Mouse (Mus musculus): Measurements from ENCODE around the gene Sdc1. TPM values are rescaled to one million over a fixed set of nuclear protein-coding genes. Genes with fewer than 3 reads are reported as not detected.

Gene Sdc1
- polyA plus RNA-seq (2012; rRNA removed): 83.3 and 96.8 TPM in 2 replicates

- DNase-seq (ENCODE audit: low read depth, low spot score): no peak
- 1% methylated on average over 67 of the region's 67 CpGs for WGBS
Measured at GRCm38 (mm10) chr12:8770946-8771843, at the start of gene Sdc1. Sdc1 (plus strand) TSS chr12:8771323.

- no peak for DNase-seq (ENCODE audit: low read depth, low spot score)
- WGBS: 45% methylated on average over 1 of the region's 1 CpGs
Measured at GRCm38 (mm10) chr12:8726890-8727289, 44.2 kb upstream of the Sdc1 start.

- no peak for DNase-seq (ENCODE audit: low read depth, low spot score)
- 47% methylated on average over 2 of the region's 2 CpGs for WGBS
Measured at GRCm38 (mm10) chr12:8728739-8729138, 42.4 kb upstream of the Sdc1 start.

- 81% methylated on average over 2 of the region's 2 CpGs for WGBS
- no peak for DNase-seq (ENCODE audit: low read depth, low spot score)
Measured at GRCm38 (mm10) chr12:8753654-8754053, 17.5 kb upstream of the Sdc1 start.

GRCm38 (mm10) chr12:8754116-8754515 is 17.0 kb upstream of the Sdc1 start:
- no peak for DNase-seq (ENCODE audit: low read depth, low spot score)
- WGBS: 86% methylated on average over 4 of the region's 4 CpGs

- DNase-seq (ENCODE audit: low read depth, low spot score): no peak
- WGBS: 97% methylated on average over 3 of the region's 3 CpGs
Measured at GRCm38 (mm10) chr12:8758029-8758428, 13.1 kb upstream of the Sdc1 start.

- 33% methylated on average over 4 of the region's 4 CpGs for WGBS
- DNase-seq (ENCODE audit: low read depth, low spot score): no peak
Measured at GRCm38 (mm10) chr12:8759115-8759514, 12.0 kb upstream of the Sdc1 start.

GRCm38 (mm10) chr12:8759779-8760178 is 11.3 kb upstream of the Sdc1 start:
- DNase-seq (ENCODE audit: low read depth, low spot score): no peak
- WGBS: 88% methylated on average over 6 of the region's 6 CpGs

GRCm38 (mm10) chr12:8760561-8760960 is 10.6 kb upstream of the Sdc1 start:
- WGBS: 31% methylated on average over 6 of the region's 6 CpGs
- no peak for DNase-seq (ENCODE audit: low read depth, low spot score)

- DNase-seq (ENCODE audit: low read depth, low spot score): no peak
- WGBS: 33% methylated on average over 7 of the region's 7 CpGs
Measured at GRCm38 (mm10) chr12:8761058-8761457, 10.1 kb upstream of the Sdc1 start.

- 74% methylated on average over 2 of the region's 2 CpGs for WGBS
- DNase-seq (ENCODE audit: low read depth, low spot score): no peak
Measured at GRCm38 (mm10) chr12:8762667-8763066, 8.5 kb upstream of the Sdc1 start.

- WGBS: 54% methylated on average over 15 of the region's 15 CpGs
- no peak for DNase-seq (ENCODE audit: low read depth, low spot score)
Measured at GRCm38 (mm10) chr12:8764221-8764930, 6.7 kb upstream of the Sdc1 start.

GRCm38 (mm10) chr12:8771844-8772380 is 789 bp downstream of the Sdc1 start:
- DNase-seq (ENCODE audit: low read depth, low spot score): no peak
- under 1% methylated on average over 37 of the region's 37 CpGs for WGBS

GRCm38 (mm10) chr12:8772451-8773143 is 1.5 kb downstream of the Sdc1 start:
- DNase-seq (ENCODE audit: low read depth, low spot score): no peak
- WGBS: 1% methylated on average over 55 of the region's 55 CpGs

GRCm38 (mm10) chr12:8773336-8773735 is 2.2 kb downstream of the Sdc1 start:
- 34% methylated on average over 6 of the region's 6 CpGs for WGBS
- DNase-seq (ENCODE audit: low read depth, low spot score): no peak

GRCm38 (mm10) chr12:8774183-8774582 is 3.1 kb downstream of the Sdc1 start:
- DNase-seq (ENCODE audit: low read depth, low spot score): no peak

- WGBS: 50% methylated on average over 7 of the region's 7 CpGs
- DNase-seq (ENCODE audit: low read depth, low spot score): no peak
Measured at GRCm38 (mm10) chr12:8776206-8776605, 5.1 kb downstream of the Sdc1 start.

GRCm38 (mm10) chr12:8776741-8777140 is 5.6 kb downstream of the Sdc1 start:
- 63% methylated on average over 3 of the region's 3 CpGs for WGBS
- DNase-seq (ENCODE audit: low read depth, low spot score): no peak

- 12% methylated on average over 7 of the region's 7 CpGs for WGBS
Measured at GRCm38 (mm10) chr12:8778106-8778505, 7.0 kb downstream of the Sdc1 start.

GRCm38 (mm10) chr12:8779851-8780250 is 8.7 kb downstream of the Sdc1 start:
- 31% methylated on average over 4 of the region's 4 CpGs for whole genome bisulfite sequencing
- DNase-seq (ENCODE audit: low read depth, low spot score): no peak

More at GRCm38 (mm10) chr12:8778106-8778505, 7.0 kb downstream of the Sdc1 start:
- DNase-seq (ENCODE audit: low read depth, low spot score): no peak
